Mouse (Mus musculus) MEL (cell line): ENCODE measurements around the gene Irak2.

Experiments used
- CHD1 ChIP-seq: IDR thresholded peaks from 2 replicates; pipeline ENCODE4 v1.6.1; 2012; ENCODE audit warnings: low read depth, mild to moderate bottlenecking, inconsistent platforms, low read length, improper control_type of control experiment
- CTCF ChIP-seq, 3 experiments: IDR thresholded peaks in 2 of 3; conservative IDR thresholded peaks in 1 of 3; 2 replicates each; pipeline ENCODE4 v1.5.1; 2011 to 2012; ENCODE audit warnings: low read length in 3 of 3, low read depth in 2 of 3, mild to moderate bottlenecking in 2 of 3, improper control_type of control experiment in 1 of 3, inconsistent platforms in 1 of 3, mixed read lengths in 1 of 3, moderate library complexity in 1 of 3; ENCODE audit not compliant: control insufficient read depth in 1 of 3, insufficient read depth in 1 of 3, poor library complexity in 1 of 3, severe bottlenecking in 1 of 3
- E2F4 ChIP-seq: IDR thresholded peaks from 2 replicates; pipeline ENCODE4 v1.6.1; 2011; ENCODE audit warnings: low read depth, low read length, improper control_type of control experiment, borderline replicate concordance
- HCFC1 ChIP-seq: IDR thresholded peaks from 2 replicates; pipeline ENCODE4 v1.6.1; 2012; ENCODE audit warnings: low read depth, mild to moderate bottlenecking, inconsistent platforms, low read length, improper control_type of control experiment, moderate library complexity
- MEF2A ChIP-seq: IDR thresholded peaks from 2 replicates; pipeline ENCODE4 v1.6.1; 2014; ENCODE audit warnings: low read depth, mild to moderate bottlenecking, inconsistent platforms, low read length, improper control_type of control experiment; ENCODE audit not compliant: poor library complexity, insufficient replicate concordance, severe bottlenecking; ENCODE audit errors: extremely low read depth
- MXI1 ChIP-seq: IDR thresholded peaks from 2 replicates; pipeline ENCODE4 v1.6.1; 2011; ENCODE audit warnings: mild to moderate bottlenecking, low read depth, low read length, improper control_type of control experiment
- POLR2A ChIP-seq, 2 experiments: IDR thresholded peaks; 2 replicates each; pipeline ENCODE4 v1.6.1; 2011 to 2012; ENCODE audit warnings: low read length in 2 of 2, mild to moderate bottlenecking in 2 of 2, control low read depth in 1 of 2, improper control_type of control experiment in 1 of 2, low read depth in 1 of 2, moderate library complexity in 1 of 2; ENCODE audit not compliant: control insufficient read depth in 1 of 2, insufficient read depth in 1 of 2, poor library complexity in 1 of 2
- POLR2AphosphoS2 ChIP-seq: IDR thresholded peaks from 2 replicates; pipeline ENCODE4 v1.6.1; 2011; ENCODE audit warnings: low read length, improper control_type of control experiment
- ZC3H11A ChIP-seq: IDR thresholded peaks from 2 replicates; pipeline ENCODE4 v1.6.1; 2012; ENCODE audit warnings: low read depth, mild to moderate bottlenecking, inconsistent platforms, low read length, improper control_type of control experiment
- ZKSCAN1 ChIP-seq: IDR thresholded peaks from 2 replicates; pipeline ENCODE4 v1.6.1; 2012; ENCODE audit warnings: low read depth, mild to moderate bottlenecking, inconsistent platforms, low read length, improper control_type of control experiment, moderate library complexity

- no peak for TF ChIP-seq POLR2AphosphoS2
- no peak for TF ChIP-seq E2F4
- no peak for TF ChIP-seq ZC3H11A
- no peak for TF ChIP-seq CTCF (IDR thresholded peaks at IDR 0.05 in 2 of 3, conservative IDR thresholded peaks at IDR 0.05 in 1 of 3; ENCODE audit: control insufficient read depth in 1 of 3, insufficient read depth in 1 of 3, low read depth in 2 of 3, low read length in 3 of 3, poor library complexity in 1 of 3, severe bottlenecking in 1 of 3)
- TF ChIP-seq POLR2A (IDR thresholded peaks at IDR 0.05; ENCODE audit: control insufficient read depth in 1 of 2, insufficient read depth in 1 of 2, low read depth in 1 of 2, low read length in 2 of 2, poor library complexity in 1 of 2) = no peak
- TF ChIP-seq CHD1 = no peak
- no peak for TF ChIP-seq MEF2A
- TF ChIP-seq HCFC1 = no peak
- no peak for TF ChIP-seq ZKSCAN1
- TF ChIP-seq MXI1 = no peak; the same call in 1 of the 2 replicates
These were observed 56.9 kb downstream of the Irak2 start for GRCm38 (mm10) chr6:113695203-113695602.
